Mouse (Mus musculus) common myeloid progenitor, adult 5-6 weeks (primary cell): ENCODE results near the gene BC035044. TPM values are rescaled to one million over a fixed set of nuclear protein-coding genes. Genes with fewer than 3 reads are reported as not detected.
"Not testable (repeated sequence)": the region's sequence is repeated elsewhere in the genome, so short reads cannot be mapped to it uniquely, and the experiment has no call there.

Experiments
- ATAC-seq: replicated peaks from 2 replicates; pipeline ENCODE4 v1.8.0; 2016; ENCODE audit warnings: low read depth, mild to moderate bottlenecking, moderate TSS enrichment, inconsistent platforms; ENCODE audit not compliant: poor library complexity, severe bottlenecking
- total RNA-seq: library from RNA; stranded (forward); fragments of 200-1000, 187-1606 nt; gene quantifications from 2 replicates; pipeline ENCODE4 v1.2.3, GENCODE M21; 2017

BC035044 gene
- total RNA-seq, 1 experiment from 2014 or later: 215 TPM

- no peak for ATAC-seq
Observed at GRCm38 (mm10) chr6:128852766-128853165, 38.2 kb downstream of the BC035044 start.

GRCm38 (mm10) chr6:128851151-128851550, 39.8 kb downstream of the BC035044 start:
- no peak for ATAC-seq

- no peak for ATAC-seq
Observed at GRCm38 (mm10) chr6:128850671-128851070, 40.3 kb downstream of the BC035044 start.

- ATAC-seq: peak; percentile 30
Observed at GRCm38 (mm10) chr6:128849902-128850301, 41.0 kb downstream of the BC035044 start.

GRCm38 (mm10) chr6:128847401-128847800, 43.5 kb downstream of the BC035044 start:
- ATAC-seq: no peak

GRCm38 (mm10) chr6:128845998-128846542, 44.9 kb downstream of the BC035044 start:
- no peak for ATAC-seq

- peak; percentile 58 for ATAC-seq
Observed at GRCm38 (mm10) chr6:128845319-128845979, 45.5 kb downstream of the BC035044 start.

GRCm38 (mm10) chr6:128844586-128845080, 46.3 kb downstream of the BC035044 start:
- no peak for ATAC-seq

GRCm38 (mm10) chr6:128844131-128844530, 46.8 kb downstream of the BC035044 start:
- ATAC-seq: no peak

- ATAC-seq: peak; percentile 19
Observed at GRCm38 (mm10) chr6:128843479-128843992, 47.4 kb downstream of the BC035044 start.

- peak; percentile 48 for ATAC-seq
Observed at GRCm38 (mm10) chr6:128842945-128843478, 47.9 kb downstream of the BC035044 start.

GRCm38 (mm10) chr6:128842356-128842944, 48.5 kb downstream of the BC035044 start:
- no peak for ATAC-seq

- ATAC-seq: no peak
Observed at GRCm38 (mm10) chr6:128841327-128842089, 49.4 kb downstream of the BC035044 start.

GRCm38 (mm10) chr6:128840669-128841068, 50.3 kb downstream of the BC035044 start:
- ATAC-seq: not testable (repeated sequence)

- ATAC-seq: no peak
Observed at GRCm38 (mm10) chr6:128839921-128840320, 51.0 kb downstream of the BC035044 start.

- ATAC-seq: peak; percentile 46
Observed at GRCm38 (mm10) chr6:128839266-128839771, 51.6 kb downstream of the BC035044 start.

GRCm38 (mm10) chr6:128838342-128839265, 52.3 kb downstream of the BC035044 start:
- ATAC-seq: peak; percentile 12; the same call in 1 of the 2 replicates

- no peak for ATAC-seq
Observed at GRCm38 (mm10) chr6:128837454-128838341, 53.2 kb downstream of the BC035044 start.
